Mouse (Mus musculus) embryo, embryonic 10.5 days (tissue): ENCODE measurements around the gene Gm10837.
A peak's percentile ranks its signal among the peaks of the same experiment; 100 is the strongest.
"Not testable (repeated sequence)": the region's sequence is repeated elsewhere in the genome, so short reads cannot be mapped to it uniquely, and the experiment has no call there.

Experiments used
- DNase-seq: peaks from one replicate; pipeline ENCODE4 v3.0.0-alpha.2; 2015; ENCODE audit warnings: low spot score

Gm10837 gene

GRCm38 (mm10) chr14:122490441-122491328, at the start of gene Gm10837:
Gene Gm10837, plus strand, starts transcription at chr14:122490586.
- peak; percentile 66 for DNase-seq

GRCm38 (mm10) chr14:122449601-122450495, 40.5 kb upstream of the Gm10837 start:
- DNase-seq, result peak; percentile 69

- DNase-seq, result no peak
Measured at GRCm38 (mm10) chr14:122450496-122451382, 39.6 kb upstream of the Gm10837 start, which contains the start of gene Gm5089. Gene Gm5089, minus strand, starts transcription at chr14:122451115.

DNA sequence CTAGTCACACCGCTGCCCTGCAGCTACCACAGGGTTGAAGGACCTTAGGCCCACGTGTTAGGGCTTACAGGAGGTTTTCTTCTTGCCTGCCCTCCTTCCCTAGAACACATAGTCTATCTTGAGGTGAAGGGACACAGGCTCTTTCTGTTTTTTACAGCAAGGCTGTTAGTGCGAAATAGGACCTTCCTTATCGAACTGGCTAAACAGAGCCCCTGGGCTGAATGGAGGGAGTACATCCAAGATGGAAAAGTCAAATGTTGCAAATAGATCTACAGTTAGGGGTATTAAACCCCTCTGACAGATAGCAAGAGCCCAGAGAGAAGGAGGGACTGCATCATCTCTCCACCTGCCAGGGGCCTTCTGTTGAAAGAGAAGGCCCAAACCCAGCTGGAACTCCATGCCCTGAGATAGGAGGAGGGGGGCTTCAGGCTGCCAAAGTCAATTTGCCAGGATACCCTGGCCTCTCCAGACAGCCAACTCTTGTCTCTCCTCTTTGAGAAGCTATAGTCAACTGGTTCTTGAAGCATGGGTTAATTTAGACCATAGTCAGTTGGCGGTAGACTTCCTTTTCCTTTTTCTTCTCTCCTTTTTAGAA, 38.7 kb upstream of the Gm10837 start:
- peak; percentile 32 for DNase-seq

GRCm38 (mm10) chr14:122452701-122453387, 37.5 kb upstream of the Gm10837 start:
- DNase-seq, result peak; percentile 76

GRCm38 (mm10) chr14:122453388-122453995, 36.9 kb upstream of the Gm10837 start:
- peak; percentile 90 for DNase-seq

- DNase-seq, result peak; percentile 74
Measured at GRCm38 (mm10) chr14:122453996-122454738, 36.2 kb upstream of the Gm10837 start.

DNA sequence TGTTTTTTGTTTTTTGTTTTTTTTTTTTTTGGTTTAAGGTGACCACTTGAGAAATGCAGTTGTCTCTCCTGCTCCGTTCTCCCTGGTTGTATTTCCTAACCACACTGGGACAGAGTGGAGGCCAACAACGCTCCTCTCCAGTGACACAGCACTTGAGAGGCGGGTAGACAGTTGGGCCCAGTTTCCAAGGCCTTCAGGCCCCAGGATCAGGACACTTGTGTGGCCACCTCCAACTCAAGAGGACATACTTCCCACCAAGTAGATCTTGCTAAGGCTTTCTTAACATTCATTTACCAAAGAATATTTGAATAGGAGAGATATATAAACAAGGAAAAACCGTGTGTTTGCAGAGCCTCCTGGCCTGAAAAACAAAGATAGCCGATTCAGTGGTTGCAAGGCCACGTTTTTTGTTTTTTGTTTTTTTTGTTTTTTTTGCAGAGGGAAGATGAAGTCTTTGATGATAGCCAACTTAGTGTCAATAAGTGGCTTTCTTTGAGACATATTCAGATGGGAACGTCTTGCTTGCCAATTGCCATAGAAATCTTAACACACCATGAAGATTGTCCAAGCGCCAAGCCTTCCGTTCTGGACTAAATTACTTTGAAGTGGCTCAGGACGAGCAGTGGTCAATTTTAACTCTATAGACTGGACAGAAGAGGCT, 35.4 kb upstream of the Gm10837 start:
- peak; percentile 62 for DNase-seq

GRCm38 (mm10) chr14:122455562-122455958, 34.8 kb upstream of the Gm10837 start:
- DNase-seq, result peak; percentile 32

DNA sequence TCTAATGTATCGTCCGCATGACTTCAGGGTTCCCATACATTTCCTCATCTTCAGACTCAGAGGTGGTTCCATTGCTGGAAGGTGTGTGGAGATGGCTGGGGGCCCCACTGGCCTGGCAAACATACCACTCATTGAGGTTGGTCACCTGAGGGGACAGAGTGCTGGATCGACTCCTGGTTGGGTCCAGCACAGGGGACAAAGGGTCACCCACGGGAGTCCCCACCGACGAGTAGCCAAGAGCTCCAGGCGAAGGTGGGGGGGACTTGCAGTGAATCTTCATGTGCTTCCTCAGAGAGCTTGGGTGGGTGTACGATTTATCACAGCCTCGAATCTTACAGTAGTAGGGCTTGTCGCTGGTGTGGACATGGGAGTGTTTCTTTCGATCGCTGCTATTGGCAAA, 31.1 kb upstream of the Gm10837 start:
- not testable (repeated sequence) for DNase-seq

- DNase-seq, result no peak
Measured at GRCm38 (mm10) chr14:122459776-122460175, 30.6 kb upstream of the Gm10837 start.

- DNase-seq, result no peak
Measured at GRCm38 (mm10) chr14:122460226-122460625, 30.2 kb upstream of the Gm10837 start.

DNA sequence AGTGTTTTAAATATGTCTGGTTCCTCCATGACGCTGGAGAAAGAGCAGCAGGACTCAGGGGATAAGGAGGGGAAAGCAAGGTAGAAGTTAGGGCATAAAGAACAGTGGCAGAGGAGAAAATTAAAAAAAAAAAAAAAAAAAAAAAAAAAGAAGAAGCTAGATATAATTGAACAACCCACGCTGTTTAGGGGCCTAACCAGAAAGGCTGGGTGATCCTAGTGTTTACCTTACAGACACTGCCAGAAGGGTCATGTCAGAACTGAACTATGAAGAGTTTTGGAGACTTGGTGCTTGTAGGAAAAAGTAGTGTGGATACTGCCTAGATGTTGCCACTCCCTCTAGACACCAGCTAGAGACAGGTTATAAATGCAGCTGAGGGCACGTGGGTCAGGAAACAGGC, 28.9 kb upstream of the Gm10837 start:
- peak; percentile 35 for DNase-seq

DNA sequence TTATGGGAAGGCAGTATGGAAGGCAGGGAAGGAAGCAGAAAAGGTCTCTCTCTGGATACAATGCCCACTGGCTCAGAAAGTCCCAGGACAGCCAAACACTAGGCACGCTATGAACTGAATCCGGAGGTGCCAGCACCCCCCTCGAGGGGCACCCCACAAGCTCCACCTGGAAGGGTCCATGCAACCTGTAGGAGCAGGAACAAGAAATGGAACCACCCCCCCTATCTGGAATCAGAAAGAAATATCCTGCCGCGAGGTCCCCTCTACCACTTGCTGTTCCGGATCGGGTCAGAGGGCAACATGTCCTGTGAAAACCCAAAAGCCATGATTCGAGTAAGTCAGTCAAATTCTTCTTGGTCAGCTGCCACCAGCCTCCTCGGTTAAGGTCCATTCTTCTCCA, 28.4 kb upstream of the Gm10837 start:
- peak; percentile 42 for DNase-seq

GRCm38 (mm10) chr14:122462689-122463079, 27.7 kb upstream of the Gm10837 start:
- peak; percentile 58 for DNase-seq

- peak; percentile 60 for DNase-seq
Measured at GRCm38 (mm10) chr14:122463080-122463691, 27.2 kb upstream of the Gm10837 start.

GRCm38 (mm10) chr14:122463734-122464341, 26.5 kb upstream of the Gm10837 start:
- DNase-seq, result peak; percentile 45

DNA sequence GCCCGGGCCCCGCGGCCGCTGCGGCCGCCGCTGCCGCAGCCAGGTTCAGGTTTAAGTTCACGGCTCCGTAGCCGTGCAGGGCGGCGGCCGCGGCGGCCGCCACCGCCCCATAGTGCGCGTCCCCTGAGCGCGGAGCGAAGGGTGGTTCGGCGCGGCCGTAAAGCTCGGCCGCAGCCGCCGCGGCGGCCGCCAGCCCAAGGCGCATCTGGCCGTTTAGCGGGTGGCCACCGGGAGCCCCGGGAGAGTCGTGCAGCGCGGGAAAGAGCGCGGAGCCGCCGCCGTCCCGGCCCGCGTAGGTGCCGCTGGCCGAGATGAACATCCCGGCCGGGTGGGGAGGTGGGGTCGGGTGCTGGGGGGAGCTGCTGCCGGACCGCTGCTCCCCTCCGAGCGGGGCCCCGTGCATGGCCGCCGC, 26.0 kb upstream of the Gm10837 start:
- peak; percentile 65 for DNase-seq
